Mouse (Mus musculus): Measurements from ENCODE around the gene Arl11.
A peak's percentile ranks its signal among the peaks of the same experiment; 100 is the strongest.

The Arl11 gene

GRCm38 (mm10) chr14:61327618-61328450 is 18.3 kb downstream of the Arl11 start:
- peak; percentile 72 to 86 for DNase-seq (ENCODE audit: low spot score in 2 of 2)

GRCm38 (mm10) chr14:61330591-61330990 is 21.0 kb downstream of the Arl11 start:
- peak; percentile 37 to 43 for DNase-seq (ENCODE audit: low spot score in 2 of 2)

DNA sequence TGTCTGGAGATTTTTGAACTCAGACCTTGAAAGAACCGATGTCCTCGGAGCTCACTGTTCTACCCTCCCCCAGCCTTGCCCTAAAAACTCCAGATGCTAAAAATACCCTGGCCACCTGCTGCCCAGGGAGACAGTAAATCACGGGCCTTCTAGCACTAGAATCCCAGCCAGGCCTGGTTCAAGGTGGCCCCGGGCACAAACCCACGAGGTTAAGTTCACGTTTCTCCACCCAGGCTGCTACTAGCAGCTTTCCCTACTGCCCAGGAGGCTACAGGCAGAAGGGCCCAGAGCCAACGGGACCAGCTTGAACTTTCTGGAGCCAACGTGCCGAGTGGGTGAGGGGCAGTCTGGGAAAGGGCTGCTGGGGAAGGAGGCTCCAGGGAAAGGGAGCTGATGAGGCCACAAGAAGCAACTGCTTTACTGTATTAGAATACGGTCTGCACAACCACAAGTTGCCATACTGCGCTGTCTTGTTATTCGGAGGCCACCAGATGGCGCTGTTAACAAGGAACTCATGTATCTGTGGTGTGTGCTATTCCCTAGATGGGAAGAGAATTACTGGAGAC is 21.5 kb downstream of the Arl11 start:
- DNase-seq (ENCODE audit: low spot score in 2 of 2), result peak; percentile 58 to 72

DNA sequence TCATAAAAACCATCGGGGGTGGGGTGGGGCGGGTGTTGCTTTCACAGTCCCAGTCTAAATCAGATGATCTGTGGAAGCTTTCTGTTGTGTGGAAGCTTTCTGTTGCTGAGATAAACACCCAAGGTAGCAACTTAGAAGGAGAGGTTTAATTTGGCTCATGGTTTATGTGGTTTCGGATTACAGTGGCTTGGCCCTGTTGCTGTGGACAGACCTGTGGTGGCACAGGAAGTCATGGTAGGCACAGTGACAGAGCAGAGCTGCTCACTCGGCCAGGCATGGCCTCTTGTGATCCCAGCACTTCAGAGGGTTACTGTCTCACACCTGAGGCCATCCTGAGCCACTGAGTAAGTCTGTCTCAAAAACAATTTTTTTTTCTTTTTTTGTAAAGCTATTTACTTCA is 29.8 kb downstream of the Arl11 start:
- no peak for DNase-seq (ENCODE audit: low spot score in 2 of 2)

DNA sequence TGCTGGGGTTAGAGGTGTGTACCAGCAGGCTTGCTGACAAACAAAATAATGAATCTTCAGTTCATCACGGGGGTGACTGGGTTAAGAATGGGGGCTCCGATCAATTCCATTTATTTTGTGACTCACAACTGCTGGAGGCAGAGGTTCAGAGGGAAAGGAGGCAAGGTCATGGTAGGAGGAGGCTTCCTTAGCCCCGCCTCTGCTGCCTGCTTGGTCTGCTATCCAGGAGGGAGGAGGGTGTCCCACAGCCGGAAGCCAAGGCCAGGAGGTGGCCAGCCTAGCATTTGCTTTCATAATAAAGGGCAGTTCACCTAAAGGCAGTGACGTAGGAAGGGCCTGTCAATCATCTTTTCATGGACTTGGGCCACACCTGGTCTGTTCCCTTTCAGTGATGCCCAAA is 35.0 kb downstream of the Arl11 start:
- DNase-seq (ENCODE audit: low spot score in 2 of 2), result no peak

- peak in 1 of 2 experiments; percentile 19 for DNase-seq (ENCODE audit: low spot score in 2 of 2)
These were observed 37.5 kb downstream of the Arl11 start for GRCm38 (mm10) chr14:61346827-61347698.

DNA sequence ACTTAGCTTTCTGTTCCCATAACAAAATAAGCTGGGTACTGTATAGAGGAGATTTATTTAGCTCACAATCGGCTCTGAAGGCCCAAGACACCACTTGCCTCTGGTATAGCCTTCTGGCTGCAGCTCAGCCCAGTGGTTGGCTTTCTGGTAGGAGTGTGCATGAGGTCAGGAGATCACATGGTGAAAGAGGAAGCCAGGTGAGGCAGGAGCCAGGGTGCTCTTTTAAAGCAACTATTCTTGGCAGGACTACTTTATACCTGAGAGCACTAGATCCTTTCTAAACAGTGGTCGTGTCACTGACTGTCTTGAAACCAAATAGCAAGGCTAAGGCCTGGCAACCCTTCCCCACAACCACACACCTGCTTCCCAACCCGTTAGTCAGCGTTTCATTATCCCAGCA is 40.3 kb downstream of the Arl11 start:
- DNase-seq (ENCODE audit: low spot score in 2 of 2), result no peak

DNA sequence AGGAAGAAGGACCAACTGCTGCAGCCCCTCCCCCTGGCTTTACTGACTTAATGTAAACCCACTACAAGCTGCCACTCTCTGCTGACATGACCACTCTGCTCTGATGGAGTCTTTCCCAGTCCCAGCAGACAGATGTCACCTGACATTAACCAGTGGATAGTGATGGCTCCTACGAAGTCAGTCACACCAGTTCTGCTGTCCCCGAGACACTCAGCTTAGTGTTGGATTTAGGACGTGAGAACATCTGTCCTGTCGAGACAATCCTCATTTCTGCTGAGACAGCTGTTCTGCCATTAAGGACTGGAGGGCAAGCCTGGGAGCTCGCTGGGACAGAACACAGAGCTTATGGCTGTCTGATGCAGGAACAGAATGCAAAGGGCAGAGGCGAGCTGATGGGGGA is 41.3 kb downstream of the Arl11 start:
- no peak for DNase-seq (ENCODE audit: low spot score in 2 of 2)

DNA sequence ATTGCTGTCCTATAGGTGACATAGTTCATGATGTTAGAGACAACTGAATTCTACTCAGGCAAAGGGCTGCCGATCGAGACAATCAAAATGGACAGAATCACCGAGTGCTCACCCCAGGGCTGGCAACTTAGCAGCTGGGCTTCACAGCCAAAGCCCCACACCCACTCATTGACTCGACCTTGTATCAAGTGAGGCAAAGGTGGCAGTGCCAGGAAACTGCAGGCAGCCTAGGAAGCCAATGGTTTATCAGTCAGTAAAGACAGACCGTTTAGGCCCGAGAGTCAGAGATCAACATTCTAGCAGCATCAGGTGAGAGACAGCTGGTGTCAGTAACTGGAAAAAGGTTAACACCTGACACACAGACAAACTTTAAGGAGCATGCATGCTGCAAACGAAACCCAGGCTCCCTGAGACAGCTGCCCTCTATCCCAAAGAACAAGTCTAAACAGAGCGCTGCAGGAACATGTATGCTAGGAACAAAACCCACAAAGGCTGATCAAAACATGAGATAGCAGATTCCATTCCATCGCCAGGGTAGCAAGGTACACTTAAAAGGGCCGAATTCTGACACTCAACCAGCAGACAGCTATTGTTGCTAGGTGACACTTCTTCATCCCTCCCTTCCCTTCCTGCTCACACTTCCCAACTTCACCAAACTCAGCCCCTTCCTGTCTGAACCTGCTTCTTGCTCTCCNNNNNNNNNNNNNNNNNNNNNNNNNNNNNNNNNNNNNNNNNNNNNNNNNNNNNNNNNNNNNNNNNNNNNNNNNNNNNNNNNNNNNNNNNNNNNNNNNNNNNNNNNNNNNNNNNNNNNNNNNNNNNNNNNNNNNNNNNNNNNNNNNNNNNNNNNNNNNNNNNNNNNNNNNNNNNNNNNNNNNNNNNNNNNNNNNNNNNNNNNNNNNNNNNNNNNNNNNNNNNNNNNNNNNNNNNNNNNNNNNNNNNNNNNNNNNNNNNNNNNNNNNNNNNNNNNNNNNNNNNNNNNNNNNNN is 45.0 kb downstream of the Arl11 start:
- DNase-seq (ENCODE audit: low spot score in 2 of 2), result no peak

- peak; percentile 76 to 85 for DNase-seq (ENCODE audit: low spot score in 2 of 2)
These were observed 50.8 kb downstream of the Arl11 start, which contains the start of gene Ebpl for GRCm38 (mm10) chr14:61360131-61360980. Gene Ebpl (minus strand): TSS chr14:61360439.

- no peak for DNase-seq (ENCODE audit: low spot score in 2 of 2)
These were observed 51.5 kb downstream of the Arl11 start for GRCm38 (mm10) chr14:61360981-61361511.
